Mouse (Mus musculus) fat pad, adult 2 months (tissue): ENCODE results near the gene Prrc2a.
A peak's percentile ranks its signal among the peaks of the same experiment; 100 is the strongest.

Experiments used
- DNase-seq: peaks from one replicate; pipeline ENCODE4 v3.0.0-alpha.2; 2011; ENCODE audit warnings: low read depth, low spot score; ENCODE audit errors: extremely low read depth

Gene Prrc2a

GRCm38 (mm10) chr17:35164568-35165450, at the start of gene Prrc2a:
TSS of gene Prrc2a (minus strand) at chr17:35164897.
- peak; percentile 96 for DNase-seq

- no peak for DNase-seq
Measured at GRCm38 (mm10) chr17:35213071-35213470, 48.4 kb upstream of the Prrc2a start.

- DNase-seq = no peak
Measured at GRCm38 (mm10) chr17:35210593-35210992, 45.9 kb upstream of the Prrc2a start.

- no peak for DNase-seq
Measured at GRCm38 (mm10) chr17:35209785-35210535, 45.3 kb upstream of the Prrc2a start.

- DNase-seq = no peak
Measured at GRCm38 (mm10) chr17:35205380-35205769, 40.7 kb upstream of the Prrc2a start.

GRCm38 (mm10) chr17:35204494-35205379, 40.0 kb upstream of the Prrc2a start, which contains the start of gene Lta:
TSS of gene Lta (minus strand) at chr17:35205351.
- no peak for DNase-seq

- DNase-seq = no peak
Measured at GRCm38 (mm10) chr17:35202442-35202841, 37.7 kb upstream of the Prrc2a start.

GRCm38 (mm10) chr17:35201787-35202186, 37.1 kb upstream of the Prrc2a start, which contains the start of gene Tnf:
TSS of gene Tnf (minus strand) at chr17:35202007.
- DNase-seq = no peak

GRCm38 (mm10) chr17:35201128-35201527, 36.4 kb upstream of the Prrc2a start:
- no peak for DNase-seq

GRCm38 (mm10) chr17:35200398-35200797, 35.7 kb upstream of the Prrc2a start:
- DNase-seq = no peak

- no peak for DNase-seq
Measured at GRCm38 (mm10) chr17:35198946-35199345, 34.2 kb upstream of the Prrc2a start.

GRCm38 (mm10) chr17:35198029-35198428, 33.3 kb upstream of the Prrc2a start:
- DNase-seq = no peak

GRCm38 (mm10) chr17:35197126-35197525, 32.4 kb upstream of the Prrc2a start:
- DNase-seq = no peak

- DNase-seq = no peak
Measured at GRCm38 (mm10) chr17:35196321-35196641, 31.6 kb upstream of the Prrc2a start.

- no peak for DNase-seq
Measured at GRCm38 (mm10) chr17:35195631-35196320, 31.1 kb upstream of the Prrc2a start.

GRCm38 (mm10) chr17:35194844-35195630, 30.3 kb upstream of the Prrc2a start:
- DNase-seq = no peak

GRCm38 (mm10) chr17:35193881-35194843, 29.5 kb upstream of the Prrc2a start, which contains the start of gene Ltb:
TSS of gene Ltb (plus strand) at chr17:35194439.
- DNase-seq = no peak

GRCm38 (mm10) chr17:35192924-35193323, 28.2 kb upstream of the Prrc2a start:
- no peak for DNase-seq
